Mouse (Mus musculus) heart, postnatal 0 days (tissue): ENCODE results near the gene Flnb. TPM values are rescaled to one million over a fixed set of nuclear protein-coding genes. Genes with fewer than 3 reads are reported as not detected.

ENCODE experiments used
- ATAC-seq: fragments of 200-750 bp; cut with Nextera tagmentation; 2 replicates; pipeline ENCODE4 v1.8.0; 2017; ENCODE audit warnings: low read depth, moderate number of reproducible peaks, moderate library complexity; ENCODE audit not compliant: insufficient read depth
- DNase-seq: peaks from one replicate; pipeline ENCODE4 v3.0.0-alpha.2; 2016; ENCODE audit warnings: low spot score
- H3K27ac ChIP-seq: fragments of 300-500 bp; sonication (generic); 2 replicates; pipeline ENCODE4 v1.5.1; 2014; ENCODE audit warnings: low read depth, mild to moderate bottlenecking
- H3K27me3 ChIP-seq: fragments of 300-500 bp; sonication (generic); 2 replicates; pipeline ENCODE4 v1.6.1; 2014; ENCODE audit warnings: low read length, mixed read lengths; ENCODE audit not compliant: control insufficient read depth, insufficient read depth
- H3K36me3 ChIP-seq: fragments of 300-500 bp; sonication (generic); replicated peaks from 2 replicates; pipeline ENCODE4 v1.6.1; 2014; ENCODE audit warnings: low read length, mixed read lengths; ENCODE audit not compliant: control insufficient read depth, insufficient read depth
- H3K4me1 ChIP-seq: fragments of 300-500 bp; sonication (generic); 2 replicates; pipeline ENCODE4 v1.6.1; 2014; ENCODE audit warnings: antibody characterized with exemption; ENCODE audit not compliant: control insufficient read depth, insufficient read depth
- H3K4me2 ChIP-seq: fragments of 300-500 bp; sonication (generic); 2 replicates; pipeline ENCODE4 v1.6.1; 2014; ENCODE audit warnings: low read depth, mild to moderate bottlenecking, low read length, moderate library complexity
- H3K4me3 ChIP-seq: fragments of 300-500 bp; sonication (generic); 2 replicates; pipeline ENCODE4 v1.5.1; 2014; ENCODE audit warnings: low read depth, low read length
- H3K9ac ChIP-seq: fragments of 300-500 bp; sonication (generic); replicated peaks from 2 replicates; pipeline ENCODE4 v1.6.1; 2014; ENCODE audit warnings: low read depth, low read length, mixed read lengths
- H3K9me3 ChIP-seq: fragments of 300-500 bp; sonication (generic); replicated peaks from 2 replicates; pipeline ENCODE4 v1.6.1; 2016; ENCODE audit warnings: low read length; ENCODE audit not compliant: control insufficient read depth
- CTCF ChIP-seq: IDR thresholded peaks from 2 replicates; pipeline ENCODE4 v1.5.1; 2016; ENCODE audit warnings: antibody characterized with exemption, control low read depth, low read depth
- EP300 ChIP-seq: IDR thresholded peaks from 2 replicates; pipeline ENCODE4 v1.6.1; 2016; ENCODE audit warnings: antibody characterized with exemption, low read depth
- WGBS: fragments of 180-500 bp; shearing (Covaris S2); extraction: QIAGEN DNeasy Blood & Tissue Kit; methylation state at CpG from one replicate; pipeline ENCODE4 v1.1.7; 2014; 5-methylcytosine and 5-hydroxymethylcytosine counted together
- polyA plus RNA-seq: library from polyadenylated mRNA; unstranded; fragments of >200 nt; fragmentation: Nextera tagmentation; extraction: Ambion mirVana; gene quantifications from 2 replicates; pipeline ENCODE4 v1.2.1, GENCODE M21; 2015
- total RNA-seq: library from RNA; depleted of rRNA; stranded (reverse); fragments of >200 nt; gene quantifications from 2 replicates; pipeline ENCODE4 v1.2.3, GENCODE M21; 2014; ENCODE audit warnings: low replicate concordance

Flnb gene
- total and polyA plus RNA-seq, 2 experiments from 2014 or later, result 4.0 to 40.7 TPM

DNA sequence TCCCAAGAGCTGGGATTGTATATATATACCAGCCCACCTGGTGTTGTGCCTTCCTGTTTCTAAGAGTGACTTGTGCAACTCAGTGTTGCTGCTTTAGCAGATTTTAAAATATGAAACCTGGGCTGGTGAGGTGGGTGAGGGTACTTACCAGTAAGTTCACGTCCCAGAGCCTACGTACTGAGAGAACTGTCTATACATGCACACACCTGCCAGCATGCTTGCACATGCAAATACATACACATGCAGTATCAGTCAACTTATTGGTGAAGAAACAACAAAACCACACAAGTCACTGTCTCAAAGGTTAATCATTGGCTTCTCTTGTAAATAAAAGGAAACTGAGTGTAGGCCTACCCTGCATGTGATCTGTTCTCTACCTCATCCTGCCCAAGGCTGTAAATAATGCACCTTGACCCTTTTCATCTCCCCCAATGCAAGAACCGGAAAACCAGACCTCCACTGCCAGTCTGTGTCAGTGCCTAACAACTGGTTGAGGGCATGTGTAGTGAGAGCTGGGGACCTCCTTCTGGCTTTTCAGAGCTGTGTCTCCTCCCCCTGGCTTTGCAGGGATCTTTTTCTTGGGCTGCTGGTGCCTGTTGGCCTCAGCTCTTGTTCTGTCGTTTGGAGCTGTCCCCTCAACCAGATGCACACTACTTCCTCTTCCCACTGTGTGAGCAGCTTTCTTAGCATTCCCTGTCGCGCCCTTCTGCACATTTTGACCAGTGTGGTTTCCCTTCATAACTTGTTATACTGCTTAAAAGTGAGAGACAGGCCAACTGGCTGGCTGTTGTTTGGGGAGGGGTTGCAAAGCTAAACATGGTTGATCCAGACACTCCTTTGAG is 100.6 kb downstream of the Flnb start:
- Histone ChIP-seq H3K9me3 (no peaks in the 10 kb centered on the region), H3K27ac (no peak overlapping the region), H3K27me3 (no peaks in the 10 kb centered on the region), H3K4me1 (no peaks in the 10 kb centered on the region), H3K36me3 (peaks cover 54% of the 10 kb centered on the region), H3K4me2 (no peak overlapping the region), H3K4me3 (no peak overlapping the region), H3K9ac (no peak overlapping the region)
- no peak for TF ChIP-seq EP300
- no peak for TF ChIP-seq CTCF
- ATAC-seq (no peak), DNase-seq (no peak)
- WGBS, result 73% methylated on average over 6 of the region's 6 CpGs

DNA sequence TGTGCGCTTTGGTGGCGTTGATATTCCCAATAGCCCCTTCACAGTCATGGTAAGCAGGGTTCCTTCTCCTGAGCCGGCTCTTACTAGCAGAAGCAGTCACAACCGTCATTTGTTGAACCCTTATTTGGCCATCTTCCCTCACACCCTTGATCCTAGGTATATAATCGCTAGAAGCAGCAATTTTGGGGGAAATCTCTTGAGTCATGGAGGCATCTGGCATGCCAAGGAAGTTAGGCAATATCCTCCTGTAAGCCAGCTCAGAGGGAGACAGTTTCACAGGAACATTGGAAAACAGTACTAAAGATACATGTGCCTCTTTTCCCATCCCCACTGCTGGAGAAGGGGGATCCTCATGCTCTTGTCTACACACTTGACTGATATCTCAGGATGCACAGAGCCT is 101.6 kb downstream of the Flnb start:
- DNase-seq (no peak), ATAC-seq (no peak)
- H3K27ac ChIP-seq, result no peak overlapping the region
- no peaks in the 10 kb centered on the region for H3K9me3 ChIP-seq
- 77% methylated on average over 5 of the region's 5 CpGs for whole genome bisulfite sequencing
- TF ChIP-seq CTCF, result no peak
- TF ChIP-seq EP300, result no peak
- H3K4me1 ChIP-seq, result no peaks in the 10 kb centered on the region
- no peaks in the 10 kb centered on the region for H3K27me3 ChIP-seq
- H3K9ac ChIP-seq, result no peak overlapping the region
- no peak overlapping the region for H3K4me3 ChIP-seq
- H3K4me2 ChIP-seq, result no peak overlapping the region
- peaks cover 54% of the 10 kb centered on the region for H3K36me3 ChIP-seq

DNA sequence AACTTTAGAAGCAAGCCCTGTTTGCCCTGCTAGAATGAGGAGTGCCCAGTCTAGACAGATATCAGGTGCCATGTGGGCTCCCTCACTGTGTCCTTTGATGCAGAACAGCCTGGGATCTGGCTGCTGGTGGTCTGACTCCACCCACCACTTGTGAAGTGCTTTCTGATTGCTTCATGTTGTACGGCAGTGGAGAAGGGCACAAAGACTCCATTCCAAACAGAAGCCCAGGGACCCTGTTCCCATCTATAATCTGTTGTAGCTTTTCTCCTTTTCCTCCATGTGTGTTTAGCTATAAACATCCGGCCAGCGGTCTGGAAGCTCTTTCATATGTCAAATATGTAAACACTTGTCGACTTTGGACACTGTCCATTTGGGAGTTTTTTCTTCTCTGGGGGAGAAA is 102.2 kb downstream of the Flnb start:
- ATAC-seq, result no peak
- 68% methylated on average over 4 of the region's 4 CpGs for WGBS

DNA sequence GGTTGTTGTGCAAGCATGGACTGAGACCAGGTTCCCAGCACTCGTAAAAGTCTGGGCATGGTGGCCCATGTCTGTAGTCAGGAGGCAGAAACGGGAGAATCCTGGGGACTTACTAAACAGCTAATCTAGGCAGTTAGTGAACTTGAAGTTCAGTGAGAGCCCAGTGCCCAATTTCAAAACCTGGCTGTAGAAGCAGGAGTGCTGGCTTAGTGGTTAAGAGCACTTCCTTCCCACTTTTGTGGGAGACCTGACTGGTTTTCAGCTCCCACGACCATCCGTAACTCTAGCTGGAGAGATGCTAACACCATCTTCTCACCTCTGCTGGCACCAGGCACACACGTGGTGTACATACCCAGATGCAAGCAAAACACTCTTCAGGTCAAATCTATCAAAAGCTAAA is 103.7 kb downstream of the Flnb start:
- Histone ChIP-seq H3K4me3 (no peak overlapping the region), H3K9ac (no peak overlapping the region), H3K36me3 (peaks cover 41% of the 10 kb centered on the region), H3K4me1 (no peaks in the 10 kb centered on the region), H3K27me3 (no peaks in the 10 kb centered on the region), H3K4me2 (no peak overlapping the region), H3K9me3 (no peaks in the 10 kb centered on the region), H3K27ac (no peak overlapping the region)
- TF ChIP-seq CTCF, result no peak
- TF ChIP-seq EP300, result no peak
- DNase-seq, result no peak
- 85% methylated on average over 5 of the region's 5 CpGs for WGBS
- ATAC-seq, result no peak

More for the DNA sequence above, 102.2 kb downstream of the Flnb start:
- TF ChIP-seq EP300 (no peak), CTCF (no peak)
- Histone ChIP-seq H3K4me2 (no peak overlapping the region), H3K36me3 (peaks cover 49% of the 10 kb centered on the region), H3K9me3 (no peaks in the 10 kb centered on the region), H3K9ac (no peak overlapping the region), H3K4me1 (no peaks in the 10 kb centered on the region), H3K4me3 (no peak overlapping the region), H3K27me3 (no peaks in the 10 kb centered on the region), H3K27ac (no peak overlapping the region)
- no peak for DNase-seq

DNA sequence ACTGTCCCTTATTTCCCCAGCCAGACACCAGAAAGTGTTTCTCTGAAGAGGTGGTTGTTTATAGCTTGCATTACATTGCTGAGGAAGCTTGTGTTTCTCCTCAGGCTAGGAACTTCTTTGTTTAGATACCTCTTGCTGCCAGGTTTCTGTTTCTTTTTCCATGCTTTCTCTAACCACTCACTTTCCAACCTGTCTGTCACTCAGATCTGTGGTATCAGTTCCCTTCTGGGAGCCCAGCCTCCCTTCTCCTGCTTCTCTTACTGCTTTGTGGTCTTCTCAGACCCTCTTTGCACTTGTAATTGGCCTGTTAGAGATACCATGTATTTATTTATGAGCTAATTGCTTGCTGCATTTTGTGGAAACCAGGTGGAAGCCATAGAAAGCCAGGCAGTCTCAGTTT is 105.9 kb downstream of the Flnb start:
- DNase-seq (no peak), ATAC-seq (no peak)
- H3K27ac ChIP-seq, result no peak overlapping the region
- H3K36me3 ChIP-seq, result peaks cover 26% of the 10 kb centered on the region
- H3K4me1 ChIP-seq, result no peaks in the 10 kb centered on the region
- H3K9ac ChIP-seq, result no peak overlapping the region
- no peak overlapping the region for H3K4me2 ChIP-seq
- no peak for TF ChIP-seq EP300
- TF ChIP-seq CTCF, result no peak
- no peak overlapping the region for H3K4me3 ChIP-seq
- no peaks in the 10 kb centered on the region for H3K27me3 ChIP-seq
- H3K9me3 ChIP-seq, result no peaks in the 10 kb centered on the region

DNA sequence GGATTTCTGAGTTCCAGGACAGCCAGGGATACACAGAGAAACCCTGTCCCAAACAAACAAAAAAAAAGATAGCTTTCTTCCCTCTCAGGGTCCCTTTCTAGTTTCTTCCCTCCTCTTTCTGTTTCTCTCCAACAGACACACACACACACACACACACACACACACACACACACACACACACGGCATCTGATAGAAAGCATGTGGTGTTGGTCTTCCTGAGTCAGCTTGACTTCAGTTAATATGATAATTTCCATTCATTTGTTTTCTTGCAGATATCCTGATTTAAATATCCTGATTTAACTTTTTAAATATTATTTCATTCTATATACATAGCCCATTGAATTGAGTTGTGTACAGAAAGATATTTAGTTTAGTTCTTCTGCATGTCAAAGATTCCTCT is 110.6 kb downstream of the Flnb start:
- Histone ChIP-seq H3K4me2 (no peak overlapping the region), H3K27ac (no peak overlapping the region), H3K4me1 (no peaks in the 10 kb centered on the region), H3K27me3 (no peaks in the 10 kb centered on the region), H3K9me3 (no peaks in the 10 kb centered on the region), H3K9ac (no peak overlapping the region), H3K36me3 (peaks cover 40% of the 10 kb centered on the region), H3K4me3 (no peak overlapping the region)
- 85% methylated on average over 1 of the region's 1 CpGs for WGBS
- TF ChIP-seq EP300 (no peak), CTCF (no peak)
- no peak for ATAC-seq
- no peak for DNase-seq
